Mouse (Mus musculus) embryonic fibroblast, embryonic 13.5 days (primary cell): ENCODE data around the gene Olfr818.
"Not testable (repeated sequence)": the region's sequence is repeated elsewhere in the genome, so short reads cannot be mapped to it uniquely, and the experiment has no call there.

Experiments
- CTCF ChIP-seq: IDR thresholded peaks from 2 replicates; pipeline ENCODE4 v1.5.1; 2011; ENCODE audit warnings: mild to moderate bottlenecking, control low read depth, low read length, moderate library complexity, borderline replicate concordance; ENCODE audit not compliant: insufficient read depth
- POLR2A ChIP-seq: IDR thresholded peaks from 2 replicates; pipeline ENCODE4 v1.6.1; 2011; ENCODE audit warnings: low read depth, mild to moderate bottlenecking, control low read depth, low read length, moderate library complexity

DNA sequence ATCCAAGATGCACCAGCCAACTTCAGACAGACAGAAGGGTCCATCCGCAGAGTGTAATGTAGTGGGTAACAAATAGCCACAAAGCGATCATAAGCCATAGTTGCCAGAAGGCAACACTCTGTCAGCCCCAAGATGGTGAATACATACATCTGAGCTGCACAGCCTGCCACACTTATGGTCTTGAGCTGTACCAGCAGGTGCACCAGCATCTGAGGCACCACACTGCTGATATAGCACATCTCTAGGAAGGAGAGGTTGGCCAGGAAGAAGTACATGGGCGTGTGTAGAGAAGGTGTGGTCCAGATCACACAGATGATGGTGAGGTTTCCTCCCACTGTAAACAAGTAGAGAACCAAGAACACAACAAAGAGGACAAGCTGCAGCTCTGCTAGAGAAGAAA lies 17.3 kb upstream of the Olfr818 start:
- TF ChIP-seq POLR2A, CTCF: not testable (repeated sequence)
